Mouse (Mus musculus): ENCODE measurements around the gene Bmp6.

- TF ChIP-seq CTCF (IDR thresholded peaks at IDR 0.05; ENCODE audit: insufficient read depth, low read depth, low read length): no peak
- TF ChIP-seq POLR2A (IDR thresholded peaks at IDR 0.05; ENCODE audit: insufficient read depth, low read depth, low read length): no peak
Measured at GRCm38 (mm10) chr13:38515431-38515830, 170.5 kb downstream of the Bmp6 start.

All from olfactory bulb, adult 2 months (tissue).